Mouse (Mus musculus) urinary bladder, postnatal 36 days (tissue): ENCODE measurements around the gene Nup107.
A peak's percentile ranks its signal among the peaks of the same experiment; 100 is the strongest.
"Not testable (repeated sequence)": the region's sequence is repeated elsewhere in the genome, so short reads cannot be mapped to it uniquely, and the experiment has no call there.

ENCODE experiments used
- DNase-seq, 2 experiments: peaks; one replicate each; pipeline ENCODE4 v3.0.0; 2022; ENCODE audit warnings: low spot score in 2 of 2, mixed read lengths in 1 of 2

Nup107 gene

DNA sequence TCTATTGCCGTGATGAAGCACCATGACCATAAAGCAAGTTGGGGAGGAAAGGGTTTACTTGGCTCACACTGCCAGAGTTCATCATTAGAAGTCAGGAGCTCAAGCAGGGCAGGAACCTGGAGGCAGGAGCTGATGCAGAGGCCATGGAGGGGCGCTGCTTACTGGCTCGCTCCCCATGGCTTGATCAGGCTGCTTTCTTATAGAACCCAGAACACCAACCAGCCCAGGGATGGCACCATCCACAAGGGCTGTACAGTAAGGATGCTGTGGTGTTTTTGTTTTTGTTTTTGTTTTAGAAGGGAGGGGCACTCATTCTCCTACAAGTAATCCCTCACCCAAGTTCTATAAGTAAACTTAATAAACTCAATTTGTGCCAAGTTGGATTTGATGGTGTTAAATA is 75.8 kb downstream of the Nup107 start:
- DNase-seq, result no peak

DNA sequence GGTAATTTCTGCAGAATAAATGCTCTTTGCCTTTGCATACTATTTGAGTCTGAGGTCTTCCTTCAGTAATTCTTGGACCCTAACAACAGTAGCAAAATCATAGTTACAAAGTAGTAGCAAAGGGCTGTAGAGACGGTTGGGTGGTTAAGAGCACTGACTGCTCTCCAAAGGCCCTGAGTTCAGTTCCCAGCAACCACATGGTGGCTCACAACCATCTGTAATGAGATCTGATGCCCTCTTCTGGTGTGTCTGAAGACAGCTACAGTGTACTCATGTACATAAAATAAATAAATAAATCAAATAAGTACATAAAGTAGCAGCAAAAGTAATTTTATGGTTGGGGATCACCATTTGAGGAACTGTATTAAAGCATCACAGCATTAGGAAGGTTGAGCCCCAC is 76.9 kb downstream of the Nup107 start:
- DNase-seq, result not testable (repeated sequence)

DNA sequence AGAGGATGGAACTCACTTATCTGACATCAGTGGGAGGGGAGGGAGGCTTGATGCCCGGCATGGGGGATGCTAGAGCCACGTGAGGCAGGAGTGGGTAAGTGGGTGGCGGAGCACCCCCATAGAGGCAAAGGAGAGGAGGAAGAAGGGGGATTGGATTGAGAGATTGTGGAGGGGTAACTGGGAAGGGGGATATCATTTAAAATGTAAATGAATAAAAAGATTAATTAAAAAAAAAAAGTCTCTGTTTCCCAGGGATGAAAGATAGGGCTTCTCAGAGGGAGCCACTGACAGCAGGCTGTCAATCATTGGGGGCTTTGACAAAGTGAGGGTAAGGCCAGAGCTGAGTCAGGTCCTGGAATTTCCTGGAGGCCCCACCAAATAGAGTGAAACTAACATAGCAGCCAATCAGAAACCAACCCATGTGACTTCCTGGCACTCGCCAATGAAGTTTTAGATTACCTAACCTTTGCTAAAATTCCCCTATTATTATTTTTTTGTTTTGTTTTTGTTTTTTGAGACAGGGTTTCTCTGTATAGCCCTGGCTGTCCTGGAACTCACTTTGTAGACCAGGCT is 77.5 kb downstream of the Nup107 start:
- no peak for DNase-seq

DNA sequence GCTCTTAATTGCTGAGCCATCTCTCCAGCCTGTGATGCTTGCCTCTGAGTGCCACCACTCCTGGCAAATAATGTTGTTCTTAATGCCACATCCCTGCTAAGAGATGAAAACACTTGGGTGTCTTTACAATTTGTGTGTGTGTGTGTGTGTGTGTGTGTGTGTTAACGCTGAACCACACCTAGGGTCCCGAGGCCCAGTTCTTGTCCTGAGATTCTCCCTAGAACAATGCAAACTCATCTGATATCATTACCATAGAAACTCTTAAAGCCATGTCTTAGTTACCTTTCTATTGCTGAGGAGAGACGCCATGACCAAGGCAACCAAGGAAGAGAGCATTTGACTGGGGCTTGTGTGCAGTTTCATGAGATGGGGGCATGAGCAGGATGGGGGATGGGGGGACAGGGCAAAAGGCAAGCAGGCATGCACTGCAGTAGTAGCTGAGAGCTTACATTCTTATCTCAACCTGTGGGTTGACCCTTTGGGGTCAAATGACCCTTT is 78.4 kb downstream of the Nup107 start:
- no peak for DNase-seq

DNA sequence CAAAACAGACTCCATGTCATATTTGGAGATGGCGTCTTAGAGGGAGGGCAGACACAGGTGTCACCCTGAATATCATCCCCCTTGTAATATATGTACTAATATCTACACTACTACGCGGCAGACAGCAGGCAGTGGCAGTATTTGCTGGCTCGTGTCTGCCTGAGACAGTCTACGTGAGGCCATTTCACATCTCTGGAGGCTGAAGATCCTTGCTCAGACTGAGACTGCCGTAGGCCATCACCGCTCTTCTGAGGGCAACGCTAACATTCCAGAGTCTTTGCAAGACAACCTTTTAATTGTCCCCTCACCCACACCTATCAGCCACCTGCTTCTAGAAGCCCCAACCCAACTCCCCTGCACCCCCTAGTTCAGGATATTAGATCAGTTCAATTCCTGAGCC is 79.0 kb downstream of the Nup107 start:
- DNase-seq, result no peak

DNA sequence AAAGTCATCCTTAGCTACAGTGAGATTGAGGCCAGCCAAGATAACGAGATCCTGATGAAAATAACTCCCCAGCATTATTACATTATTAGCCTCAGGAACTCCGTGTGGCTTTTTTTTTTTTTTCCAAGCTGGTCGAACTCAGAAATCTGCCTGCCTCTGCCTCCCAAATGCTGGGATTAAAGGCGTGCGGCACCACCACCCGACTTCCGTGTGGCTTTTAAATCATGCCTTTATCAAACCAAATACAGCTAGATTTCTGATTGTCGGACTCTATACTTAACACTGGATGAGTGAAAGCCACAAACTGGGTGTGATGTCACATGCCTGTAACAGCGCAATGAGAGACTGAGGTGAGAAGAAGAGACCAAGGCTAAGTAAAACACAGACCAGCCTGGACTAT is 79.6 kb downstream of the Nup107 start:
- no peak for DNase-seq

DNA sequence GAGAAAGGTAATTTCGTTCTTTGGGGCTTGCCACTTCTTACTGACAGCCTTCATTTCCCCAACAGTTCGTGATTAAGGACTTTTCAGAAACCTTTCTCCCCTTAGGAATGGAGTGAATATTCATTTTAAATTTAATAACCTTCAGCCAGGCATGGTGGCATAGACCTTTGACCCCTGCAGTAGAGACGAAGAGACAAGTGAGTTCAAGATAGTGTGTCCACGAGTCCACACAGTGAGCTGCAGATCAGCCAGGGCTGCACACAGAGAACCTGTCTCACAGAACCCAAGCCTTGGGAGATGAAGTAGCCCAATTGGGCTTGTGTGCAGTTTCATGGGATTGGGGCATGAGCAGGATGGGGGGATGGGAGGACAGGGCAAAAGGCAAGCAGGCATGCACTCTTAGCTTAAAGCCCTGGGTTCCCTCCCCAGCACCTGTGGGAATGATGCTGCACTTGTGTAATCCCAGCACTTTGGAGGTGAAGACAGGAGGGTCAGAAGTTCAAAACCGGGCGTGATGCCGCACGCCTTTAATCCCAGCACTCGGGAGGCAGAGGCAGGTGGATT is 80.2 kb downstream of the Nup107 start:
- no peak for DNase-seq

DNA sequence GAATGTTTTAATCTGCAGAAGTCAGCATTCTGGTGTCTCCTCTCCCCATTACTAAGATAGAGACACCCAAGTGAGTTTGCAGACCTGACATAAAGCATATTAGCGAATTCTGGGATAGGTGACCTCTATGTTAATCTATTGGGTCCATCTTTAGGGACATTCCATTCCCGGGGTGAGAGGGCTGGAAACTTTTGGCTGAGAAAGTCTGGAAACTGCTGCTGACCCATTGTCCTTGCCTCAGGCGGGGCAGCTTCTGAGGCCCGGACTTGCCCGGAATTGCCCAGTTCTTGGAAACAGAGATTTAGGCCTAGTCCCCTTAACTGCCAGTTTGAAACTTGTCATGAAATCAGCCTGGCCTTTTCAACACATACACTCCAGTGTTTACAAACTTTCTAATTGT is 81.1 kb downstream of the Nup107 start:
- peak; percentile 38 for DNase-seq

DNA sequence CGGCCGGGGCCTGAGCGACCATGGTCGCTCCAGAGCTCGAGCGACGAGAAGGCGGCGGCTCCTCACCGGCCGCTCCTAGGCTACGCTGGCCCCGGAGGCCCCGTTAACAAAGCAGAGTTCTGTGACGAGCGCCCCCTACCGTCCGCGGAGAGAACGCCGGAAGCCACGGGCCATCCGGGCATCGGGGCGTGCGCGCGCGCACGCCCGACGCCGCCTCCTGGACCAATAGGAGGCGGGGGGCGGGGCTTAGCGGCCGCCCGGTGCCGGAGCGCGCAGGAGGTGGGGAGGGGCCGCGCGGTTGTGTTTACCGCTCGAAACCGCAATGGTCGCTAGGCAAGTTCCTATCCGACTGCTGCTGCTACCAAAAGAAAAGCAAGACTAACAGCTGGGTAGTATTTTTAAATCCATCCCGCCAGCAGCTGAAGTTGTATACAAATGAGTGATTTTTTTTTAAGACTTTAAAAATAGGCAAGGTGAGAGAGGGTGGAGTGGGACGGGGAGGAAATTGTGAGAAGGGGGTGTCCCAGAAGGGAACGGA is 81.8 kb downstream of the Nup107 start, which contains the start of gene Mdm2:
TSS of gene Mdm2 (minus strand) at position 155 of the 538 bp plus-strand sequence.
- DNase-seq, result peak; percentile 95

DNA sequence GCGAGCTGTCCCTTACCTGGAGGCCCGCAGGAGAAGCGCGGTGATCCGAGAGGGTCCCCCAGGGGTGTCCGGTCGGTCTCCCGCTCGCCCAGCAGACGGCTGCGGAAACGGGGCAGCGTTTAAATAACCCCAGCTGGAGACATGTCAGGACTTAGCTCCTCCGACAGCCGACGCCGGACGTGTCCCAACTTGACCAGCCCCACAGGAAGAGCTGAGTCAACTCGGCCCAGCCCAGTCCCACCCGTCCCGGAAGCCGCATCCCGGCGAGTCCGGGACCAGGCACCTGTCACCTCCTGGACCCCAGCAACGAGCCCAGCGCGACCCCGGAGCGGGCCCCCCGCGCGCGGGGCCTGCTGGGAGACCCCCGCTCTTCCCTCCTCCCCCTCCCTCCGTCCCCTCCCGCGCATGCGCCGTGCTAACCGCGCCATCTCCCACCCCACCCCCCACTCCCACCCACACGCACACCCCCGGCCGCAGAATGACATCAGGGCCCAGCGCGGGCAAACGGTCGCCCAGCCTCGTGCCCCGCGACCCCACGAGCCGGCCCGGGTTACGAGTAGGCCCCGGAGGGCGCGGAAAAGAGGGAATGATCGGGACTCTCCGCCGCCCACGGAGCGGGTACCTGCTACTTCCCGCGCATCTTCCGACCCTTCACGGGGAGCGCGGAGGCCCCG is 82.4 kb downstream of the Nup107 start:
- DNase-seq, result peak; percentile 83 to 87

DNA sequence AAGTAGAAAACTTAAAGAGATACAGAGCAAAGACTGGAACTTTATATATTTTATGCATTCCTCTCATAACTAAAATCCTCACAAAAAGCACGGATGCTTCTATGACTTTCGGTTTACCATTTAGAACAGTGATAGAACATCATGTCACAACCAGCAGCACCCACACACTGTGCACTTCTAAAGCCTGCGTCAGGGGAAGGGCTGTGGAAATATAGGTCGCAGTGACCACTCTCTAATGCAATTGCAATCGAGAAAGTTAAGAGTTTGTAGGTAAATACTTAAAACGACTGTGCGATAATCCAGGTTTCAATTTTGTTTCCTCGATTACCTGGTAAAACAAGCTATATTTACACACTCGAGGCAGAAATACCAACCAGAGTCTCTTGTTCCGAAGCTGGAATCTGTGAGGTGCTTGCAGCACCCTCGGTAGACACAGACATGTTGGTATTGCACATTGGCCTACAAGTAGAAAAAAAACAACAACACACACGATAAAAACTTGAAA is 83.1 kb downstream of the Nup107 start:
- DNase-seq, result no peak

DNA sequence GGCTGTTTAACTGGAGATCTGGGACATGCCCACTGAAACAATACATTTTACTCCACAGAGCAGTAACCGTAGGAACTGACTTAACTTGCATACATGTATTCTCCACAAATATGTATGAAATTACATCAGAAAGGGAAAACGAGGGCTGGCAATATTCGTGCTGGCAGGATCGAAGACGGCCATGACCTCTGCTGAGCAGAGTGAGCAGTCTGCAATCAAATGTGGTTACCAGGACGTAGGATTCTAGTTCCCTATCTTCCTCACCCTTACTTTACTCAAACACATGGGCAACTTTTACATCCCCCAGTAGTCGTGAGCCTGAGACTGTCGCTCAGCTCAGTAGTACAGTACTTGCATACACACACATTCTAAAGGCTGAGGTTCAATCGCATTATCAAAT is 83.6 kb downstream of the Nup107 start:
- no peak for DNase-seq

DNA sequence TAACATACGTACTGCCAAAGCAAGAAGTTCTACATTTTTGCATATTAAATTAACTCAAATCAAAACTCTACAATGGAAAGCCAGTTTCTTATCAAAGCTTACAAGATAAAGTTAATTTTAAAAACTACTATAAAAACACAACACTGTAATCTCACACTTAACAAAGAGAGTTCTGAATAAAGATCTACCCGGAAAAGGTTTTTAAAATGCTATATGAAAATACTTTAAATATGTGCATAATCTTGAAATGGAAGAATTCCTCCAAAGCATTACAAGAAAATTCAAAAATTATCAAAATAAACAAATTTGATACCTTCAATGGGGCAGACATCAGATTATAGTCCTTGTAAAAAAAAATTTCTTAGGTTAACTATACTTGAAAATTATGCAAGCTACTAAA is 84.1 kb downstream of the Nup107 start:
- no peak for DNase-seq

DNA sequence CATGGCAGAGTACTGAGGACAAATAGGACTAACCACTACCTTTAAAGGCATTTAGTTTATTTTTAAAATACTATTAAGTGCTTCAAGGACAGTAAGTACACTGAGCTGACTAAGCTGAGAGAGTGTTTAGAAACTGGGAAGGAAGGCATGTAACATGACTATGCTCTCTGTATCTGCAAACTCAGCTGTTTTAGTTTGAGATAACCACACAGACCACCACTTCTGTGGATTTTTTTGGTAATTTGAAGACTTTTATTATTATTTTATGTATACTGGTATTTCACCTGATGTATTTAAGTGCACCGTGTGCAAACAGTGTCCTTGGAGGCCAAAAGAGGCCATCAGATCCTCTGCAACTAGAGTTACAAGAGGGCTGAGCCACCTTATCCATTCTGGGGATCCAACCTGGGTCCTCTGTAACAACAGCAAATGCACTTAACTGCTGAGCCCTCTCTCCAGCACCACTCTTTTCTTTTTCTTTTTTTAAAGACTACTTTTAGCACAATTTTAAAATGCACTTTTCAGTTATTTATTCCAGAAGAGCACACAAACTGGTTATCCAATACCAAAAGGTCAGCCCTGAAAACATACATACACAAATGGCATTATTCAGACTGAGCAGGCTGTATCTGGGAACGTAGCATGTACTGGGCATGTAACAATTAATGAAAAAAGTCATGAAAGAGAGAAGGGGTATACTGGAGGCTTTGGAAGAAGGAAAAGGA is 85.2 kb downstream of the Nup107 start:
- no peak for DNase-seq

DNA sequence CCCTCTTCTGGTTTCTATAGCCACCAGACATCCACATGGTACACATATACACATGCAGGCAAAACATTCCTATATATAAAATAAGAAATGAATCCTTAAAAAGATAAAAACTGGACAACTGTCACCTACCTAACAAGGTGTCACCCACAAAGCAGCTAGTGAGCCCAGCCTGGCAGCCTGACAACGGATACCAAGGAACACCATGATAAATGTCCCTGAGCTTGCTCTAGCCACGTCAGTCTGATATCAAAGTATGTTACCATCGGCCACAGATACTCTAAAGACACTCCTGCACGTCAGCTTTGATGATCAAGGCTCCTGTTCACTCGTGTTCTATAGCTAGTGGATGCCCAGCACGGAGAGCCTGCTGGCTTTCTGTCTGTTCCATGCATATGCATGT is 86.1 kb downstream of the Nup107 start:
- DNase-seq, result no peak

DNA sequence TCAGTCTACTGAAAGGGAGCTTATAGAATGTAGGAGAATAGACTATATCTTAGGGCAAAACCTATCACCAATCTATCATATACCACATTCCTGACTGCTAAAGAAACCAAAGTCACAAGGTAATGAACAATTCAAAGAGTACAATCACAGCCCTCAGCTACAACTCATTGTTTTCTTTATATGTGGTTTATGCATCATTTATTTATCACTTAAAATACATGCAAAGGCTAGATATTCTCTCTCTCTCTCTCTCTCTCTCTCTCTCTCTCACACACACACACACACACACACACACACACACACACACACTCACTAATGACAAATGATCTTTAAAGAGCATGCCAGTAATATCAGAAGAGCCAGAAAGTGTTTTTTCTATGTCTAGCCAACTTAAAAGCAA is 86.7 kb downstream of the Nup107 start:
- no peak for DNase-seq

DNA sequence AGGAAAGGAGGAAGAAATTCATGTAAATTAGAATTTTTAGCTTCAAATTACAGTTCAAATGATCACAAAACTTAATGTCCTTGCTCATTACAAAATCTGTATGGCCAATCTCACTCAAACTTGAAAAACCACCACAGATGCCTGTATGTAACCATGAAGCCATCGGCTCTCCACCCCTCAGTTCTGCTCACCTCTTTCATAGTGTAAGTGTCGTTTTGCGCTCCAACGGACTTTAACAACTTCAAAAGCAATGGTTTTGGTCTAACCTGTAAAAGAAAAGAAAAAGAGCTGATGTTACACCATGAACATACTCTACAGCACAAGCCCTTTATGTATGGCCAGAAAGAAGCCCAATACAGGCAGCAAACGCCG is 87.6 kb downstream of the Nup107 start:
- no peak for DNase-seq

DNA sequence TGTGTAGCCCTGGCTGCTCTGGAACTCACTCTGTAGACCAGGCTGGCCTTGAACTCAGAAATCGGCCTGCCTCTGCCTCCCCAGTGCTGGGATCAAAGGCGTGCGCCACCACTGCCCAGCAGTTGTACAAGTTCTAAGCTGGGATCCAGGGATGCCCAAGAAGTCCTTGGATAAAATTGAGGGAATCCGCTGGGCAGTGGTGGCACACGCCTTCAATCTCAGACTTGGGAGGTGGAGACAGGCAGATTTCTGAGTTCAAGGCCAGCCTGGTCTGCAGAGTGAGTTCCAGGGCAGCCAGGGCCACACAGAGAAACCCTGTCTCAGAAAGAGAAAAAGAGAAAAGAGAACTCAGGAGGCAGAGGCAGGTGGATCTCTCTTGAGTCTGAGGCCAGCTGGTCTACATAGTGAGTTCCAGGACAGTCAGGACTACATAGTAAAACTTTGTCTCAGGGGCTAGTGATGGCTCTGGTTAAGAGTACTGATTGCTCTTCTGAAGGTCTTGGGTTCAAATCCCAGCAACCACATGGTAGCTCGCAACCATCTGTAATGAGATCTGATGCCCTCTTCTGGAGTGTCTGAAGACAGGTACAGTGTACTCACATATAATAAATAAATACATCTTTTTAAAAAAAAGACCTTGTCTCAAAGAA is 88.1 kb downstream of the Nup107 start:
- DNase-seq, result not testable (repeated sequence)

DNA sequence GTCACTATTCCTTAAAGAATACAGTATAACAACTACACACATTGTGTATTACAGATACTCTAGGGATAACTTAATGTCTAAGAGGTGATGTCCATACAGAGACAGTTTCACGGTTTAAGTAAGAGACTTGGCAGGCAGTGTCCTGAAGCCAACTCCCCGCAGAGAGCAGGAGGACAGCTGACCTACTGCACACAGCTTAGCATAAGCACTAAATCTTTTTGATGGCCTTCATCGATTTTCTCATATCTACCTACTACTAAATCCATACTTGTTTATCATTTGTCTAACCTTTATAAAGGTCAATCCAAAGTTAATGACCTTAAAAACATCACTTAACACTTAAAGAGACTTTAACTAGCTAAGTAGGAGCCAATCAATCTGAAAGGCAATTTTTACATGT is 89.0 kb downstream of the Nup107 start:
- no peak for DNase-seq

DNA sequence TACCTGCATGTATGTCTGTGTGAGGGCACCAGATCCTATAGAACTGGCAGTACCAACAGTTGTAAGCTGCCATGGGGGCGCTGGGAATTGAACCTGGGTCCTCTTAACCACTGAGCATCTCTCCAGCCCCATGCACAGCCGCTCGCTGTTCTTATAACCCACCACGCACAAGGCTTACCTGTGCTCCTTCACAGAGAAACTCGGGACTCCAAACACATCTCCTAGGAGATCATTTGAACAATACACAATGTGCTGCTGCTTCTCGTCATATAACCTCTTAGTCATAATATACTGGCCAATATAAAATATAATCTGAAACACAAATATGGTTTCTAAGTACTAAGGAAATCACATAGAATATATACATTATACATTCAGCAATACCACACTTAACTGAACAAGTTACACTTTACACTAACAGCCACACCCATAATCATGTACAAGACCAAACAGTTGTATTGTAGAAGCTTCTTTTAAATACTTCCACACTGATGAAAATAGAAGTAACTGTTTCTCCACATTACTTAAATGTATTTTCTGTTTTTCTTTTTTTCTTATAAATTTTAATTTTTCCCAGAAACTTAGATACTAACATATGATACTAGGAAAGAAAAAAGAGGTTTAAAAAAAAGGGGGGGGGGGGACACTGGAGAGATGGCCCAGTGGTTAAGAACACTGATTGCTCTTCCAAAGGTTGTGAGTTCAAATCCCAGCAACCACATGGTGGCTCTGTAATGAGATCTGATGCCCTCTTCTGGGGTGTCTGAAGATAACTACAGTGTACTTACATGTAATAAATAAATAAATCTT is 90.3 kb downstream of the Nup107 start:
- no peak for DNase-seq
